Mouse (Mus musculus): ENCODE data around the gene Imp4.
A peak's percentile ranks its signal among the peaks of the same experiment; 100 is the strongest.

Gene Imp4

DNA sequence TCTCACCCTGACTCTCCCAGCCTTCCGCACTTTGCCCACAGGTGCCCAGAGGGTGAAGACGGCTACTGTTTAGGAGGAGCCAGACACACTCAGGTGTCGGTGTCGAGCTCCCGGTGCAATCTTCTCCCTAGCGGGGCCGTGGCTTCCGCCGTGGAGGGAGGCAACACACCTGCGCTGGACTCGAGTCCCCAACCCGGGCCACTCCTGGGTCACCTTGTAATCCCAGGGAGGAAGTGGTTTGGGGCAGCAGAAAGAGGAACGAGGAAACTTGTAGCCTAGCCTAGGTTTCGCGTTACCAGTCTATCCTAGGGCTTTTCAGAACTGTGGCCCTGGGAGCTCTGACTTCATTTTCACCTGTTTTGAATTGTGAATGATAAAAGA lies 20.4 kb downstream of the Imp4 start:
- no peak for DNase-seq (ENCODE audit: low spot score in 2 of 2)

GRCm38 (mm10) chr1:34462766-34463165 lies 23.1 kb downstream of the Imp4 start:
- DNase-seq (ENCODE audit: low spot score in 2 of 2), result no peak

GRCm38 (mm10) chr1:34464310-34464817 lies 24.7 kb downstream of the Imp4 start:
- no peak for DNase-seq (ENCODE audit: low spot score in 2 of 2)

- DNase-seq (ENCODE audit: low spot score in 2 of 2), result no peak
These were observed 25.8 kb downstream of the Imp4 start for GRCm38 (mm10) chr1:34465445-34465844.

DNA sequence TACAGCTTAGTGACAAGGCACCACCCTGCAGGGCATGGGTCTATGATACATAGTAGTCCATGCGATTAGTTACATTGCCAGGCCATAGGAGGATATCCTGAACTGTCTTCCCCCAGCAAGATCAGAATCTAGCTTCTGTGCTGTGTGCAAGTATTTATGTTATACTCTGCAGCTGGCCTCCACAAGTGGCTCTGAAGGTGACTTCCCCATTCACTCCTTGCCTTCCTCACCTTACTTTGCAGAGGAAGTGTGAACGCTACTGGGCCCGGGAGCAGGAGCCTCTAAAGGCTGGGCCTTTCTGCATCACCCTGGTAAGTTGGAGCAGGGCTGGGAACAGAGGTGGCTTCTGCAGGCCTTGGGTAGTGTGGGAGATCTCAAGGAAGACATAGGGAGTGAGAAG lies 28.4 kb downstream of the Imp4 start:
- DNase-seq (ENCODE audit: low spot score in 2 of 2), result no peak

- DNase-seq (ENCODE audit: low spot score in 2 of 2), result no peak
These were observed 28.8 kb downstream of the Imp4 start for GRCm38 (mm10) chr1:34468500-34468899.

DNA sequence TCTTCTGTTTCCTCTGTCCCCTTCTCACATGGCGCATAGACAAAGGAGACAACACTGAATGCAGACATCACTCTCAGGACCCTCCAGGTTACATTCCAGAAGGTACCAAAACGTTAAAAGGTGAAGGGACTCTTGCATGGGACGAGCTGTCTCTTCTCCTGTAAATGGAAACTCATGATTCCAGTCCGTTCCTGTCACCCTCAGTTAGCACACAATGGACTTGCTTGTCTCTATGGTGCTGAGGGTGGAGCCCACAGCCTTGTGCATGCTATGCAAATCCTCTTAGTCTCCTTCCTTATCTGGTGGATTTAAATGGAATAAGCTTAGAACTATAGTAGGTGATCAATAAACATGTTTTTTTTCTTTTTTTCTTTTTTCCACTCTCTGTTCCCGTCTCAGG lies 30.1 kb downstream of the Imp4 start:
- no peak for DNase-seq (ENCODE audit: low spot score in 2 of 2)

DNA sequence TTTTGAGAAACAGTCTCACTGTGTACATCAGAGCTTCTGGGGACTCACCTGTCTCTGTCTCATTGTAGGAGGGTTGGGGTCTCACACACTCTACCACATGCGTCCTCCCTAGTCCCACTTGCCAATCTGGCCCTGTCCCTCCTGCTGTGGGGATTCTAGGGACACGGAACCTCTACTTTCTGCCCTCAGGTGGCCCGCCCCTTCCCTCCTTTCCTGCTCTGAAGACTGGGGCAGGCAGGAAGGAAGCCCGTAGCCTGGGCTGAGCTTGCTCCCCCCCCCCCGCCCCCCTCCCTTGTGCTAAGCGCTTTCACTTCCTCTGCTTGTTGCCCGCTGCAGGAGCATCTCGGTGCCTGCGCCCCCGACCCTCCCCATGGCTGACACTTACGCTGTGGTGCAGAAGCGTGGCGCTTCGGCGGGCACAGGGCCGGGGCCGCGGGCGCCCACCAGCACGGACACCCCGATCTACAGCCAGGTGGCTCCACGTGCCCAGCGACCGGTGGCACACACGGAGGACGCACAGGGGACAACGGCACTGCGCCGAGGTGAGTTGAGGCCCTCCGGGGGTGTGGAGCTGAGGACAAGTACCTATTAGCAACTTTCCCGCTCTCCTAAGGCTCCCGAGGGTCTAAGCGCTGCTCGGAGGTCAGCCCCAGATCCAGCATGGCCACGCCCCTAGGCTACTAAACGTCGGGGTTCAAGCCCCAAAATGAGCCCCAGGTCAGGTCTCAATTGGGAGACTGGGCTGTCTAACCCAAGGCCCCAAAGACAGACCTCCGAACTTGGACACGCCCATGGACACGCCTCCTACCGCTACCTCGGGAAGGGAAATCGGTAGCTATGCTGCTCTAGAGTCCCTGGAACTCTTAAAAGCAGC lies 33.0 kb downstream of the Imp4 start:
- no peak for DNase-seq (ENCODE audit: low spot score in 2 of 2)

GRCm38 (mm10) chr1:34478891-34479655 lies 39.4 kb downstream of the Imp4 start:
- DNase-seq (ENCODE audit: low spot score in 2 of 2), result no peak

- DNase-seq (ENCODE audit: low spot score in 2 of 2), result no peak
These were observed 41.1 kb downstream of the Imp4 start for GRCm38 (mm10) chr1:34480801-34481200.

DNA sequence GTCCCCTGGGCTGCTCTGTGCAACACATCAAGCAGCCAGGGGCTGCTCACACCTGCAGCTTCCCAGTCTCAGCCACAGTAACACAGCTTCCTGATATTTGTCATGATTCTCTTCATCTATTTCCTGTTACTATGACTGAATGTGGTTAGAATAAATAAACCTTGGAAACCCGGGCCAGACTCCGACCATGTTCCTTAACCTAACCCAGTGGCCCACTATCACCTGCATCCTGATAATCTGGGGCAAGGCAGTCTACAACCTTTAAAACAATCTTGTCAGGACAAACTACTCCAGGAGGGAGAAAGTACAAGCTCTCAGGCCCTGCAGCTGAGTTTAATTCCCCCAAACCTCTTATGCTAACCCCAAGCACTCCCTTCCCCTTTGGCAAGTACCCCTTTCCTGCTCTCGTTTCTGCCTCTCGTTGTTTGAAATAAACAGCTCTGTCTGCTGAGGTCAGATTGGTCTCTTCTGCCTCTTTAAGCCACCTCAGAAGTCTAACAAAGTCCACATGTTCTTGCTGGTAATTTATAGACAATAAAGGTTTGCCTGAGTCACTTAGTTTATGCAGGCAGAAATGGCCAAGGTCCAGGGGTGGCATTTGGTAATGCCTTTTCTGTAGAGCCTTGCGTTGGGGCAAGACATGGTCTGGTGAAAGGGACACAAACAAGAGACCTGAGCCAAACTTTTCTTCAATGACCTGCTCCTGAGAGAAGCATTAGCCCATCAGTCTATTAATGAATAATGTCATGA lies 42.4 kb downstream of the Imp4 start:
- no peak for DNase-seq (ENCODE audit: low spot score in 2 of 2)

GRCm38 (mm10) chr1:34484470-34484869 lies 44.8 kb downstream of the Imp4 start:
- no peak for DNase-seq (ENCODE audit: low spot score in 2 of 2)

- DNase-seq (ENCODE audit: low spot score in 2 of 2), result peak in 1 of 2 experiments; percentile 23
These were observed 46.0 kb downstream of the Imp4 start for GRCm38 (mm10) chr1:34485461-34486188.

GRCm38 (mm10) chr1:34487383-34487782 lies 47.7 kb downstream of the Imp4 start:
- DNase-seq (ENCODE audit: low spot score in 2 of 2), result no peak

- DNase-seq (ENCODE audit: low spot score in 2 of 2), result no peak
These were observed 50.3 kb downstream of the Imp4 start for GRCm38 (mm10) chr1:34489852-34490541.

GRCm38 (mm10) chr1:34491480-34491879 lies 51.8 kb downstream of the Imp4 start:
- no peak for DNase-seq (ENCODE audit: low spot score in 2 of 2)

Data from frontal cortex, postnatal 25 days (tissue).